Mouse (Mus musculus) spleen, adult 2 months (tissue): ENCODE results near the gene Txnrd2. TPM values are rescaled to one million over a fixed set of nuclear protein-coding genes. Genes with fewer than 3 reads are reported as not detected.

ENCODE experiments used
- DNase-seq, 2 experiments: peaks; one replicate each; pipeline versions ENCODE4 v3.0.0 to v3.0.0-alpha.2; 2012 to 2021; ENCODE audit warnings: low spot score in 2 of 2, low read depth in 1 of 2
- H3K27ac ChIP-seq: fragments of 200-500 bp; 2 replicates; pipeline ENCODE4 v1.5.1; 2012; ENCODE audit warnings: low read length, inconsistent platforms; ENCODE audit not compliant: insufficient read depth
- H3K27me3 ChIP-seq: fragments of 200-500 bp; 2 replicates; pipeline ENCODE4 v1.6.1; 2012; ENCODE audit warnings: mild to moderate bottlenecking, moderate library complexity, low read length, inconsistent platforms; ENCODE audit not compliant: control insufficient read depth, insufficient read depth
- H3K36me3 ChIP-seq: fragments of 200-500 bp; 2 replicates; pipeline ENCODE4 v1.6.1; 2012; ENCODE audit warnings: mild to moderate bottlenecking, low read length, inconsistent platforms; ENCODE audit not compliant: control insufficient read depth, insufficient read depth
- H3K4me1 ChIP-seq: fragments of 200-500 bp; 2 replicates; pipeline ENCODE4 v1.6.1; 2011; ENCODE audit warnings: inconsistent platforms; ENCODE audit not compliant: control insufficient read depth, insufficient read depth, insufficient read length
- H3K4me3 ChIP-seq: fragments of 200-500 bp; 2 replicates; pipeline ENCODE4 v1.5.1; 2011; ENCODE audit warnings: mild to moderate bottlenecking, inconsistent platforms; ENCODE audit not compliant: insufficient read depth, insufficient read length; ENCODE audit errors: extremely low read depth
- CTCF ChIP-seq: fragments of 200-500 bp; IDR thresholded peaks from 2 replicates; pipeline ENCODE4 v1.5.1; 2011; ENCODE audit warnings: mild to moderate bottlenecking, inconsistent platforms; ENCODE audit not compliant: insufficient read depth, insufficient read length, insufficient replicate concordance; ENCODE audit errors: extremely low read depth
- POLR2A ChIP-seq: fragments of 200-500 bp; IDR thresholded peaks from 2 replicates; pipeline ENCODE4 v1.6.1; 2011; ENCODE audit warnings: low read depth, low read length, inconsistent platforms
- WGBS: fragments of 180-500 bp; shearing (Covaris S2); methylation state at CpG from one replicate; pipeline ENCODE4 v1.1.7; 2018; 5-methylcytosine and 5-hydroxymethylcytosine counted together
- polyA plus RNA-seq: library from polyadenylated mRNA; depleted of rRNA; stranded (reverse); fragments of >200 nt; gene quantifications from 2 replicates; pipeline ENCODE4 v1.2.3, GENCODE M21; 2012

Gene Txnrd2
- polyA plus RNA-seq, 1 experiment, result 29.0 TPM

GRCm38 (mm10) chr16:18482431-18482830 is 56.2 kb downstream of the Txnrd2 start:
- 96% methylated on average over 3 of the region's 3 CpGs for WGBS
- H3K4me1 ChIP-seq, result no peaks in the 10 kb centered on the region

GRCm38 (mm10) chr16:18483839-18484238 is 57.7 kb downstream of the Txnrd2 start:
- DNase-seq, result no peak
- Histone ChIP-seq H3K4me3 (no peak overlapping the region), H3K36me3 (no peaks in the 10 kb centered on the region; the same call in 1 of the 2 replicates), H3K4me1 (no peaks in the 10 kb centered on the region), H3K27ac (no peak overlapping the region), H3K27me3 (no peaks in the 10 kb centered on the region)
- 90% methylated on average over 5 of the region's 5 CpGs for WGBS
- TF ChIP-seq CTCF, result no peak
- no peak for TF ChIP-seq POLR2A

More at GRCm38 (mm10) chr16:18482431-18482830, 56.2 kb downstream of the Txnrd2 start:
- no peak for DNase-seq
- no peak overlapping the region for H3K27ac ChIP-seq
- no peaks in the 10 kb centered on the region for H3K27me3 ChIP-seq
- TF ChIP-seq CTCF, result no peak
- no peak for TF ChIP-seq POLR2A
- H3K36me3 ChIP-seq, result peaks cover 3% of the 10 kb centered on the region
- H3K4me3 ChIP-seq, result no peak overlapping the region

GRCm38 (mm10) chr16:18484386-18484785 is 58.2 kb downstream of the Txnrd2 start:
- no peak overlapping the region for H3K27ac ChIP-seq
- H3K4me1 ChIP-seq, result no peaks in the 10 kb centered on the region
- WGBS, result 85% methylated on average over 4 of the region's 4 CpGs
- no peaks in the 10 kb centered on the region; the same call in 1 of the 2 replicates for H3K36me3 ChIP-seq
- TF ChIP-seq POLR2A, result no peak
- no peak for TF ChIP-seq CTCF
- no peaks in the 10 kb centered on the region for H3K27me3 ChIP-seq
- DNase-seq, result no peak
- no peak overlapping the region for H3K4me3 ChIP-seq

- H3K4me1 ChIP-seq, result no peaks in the 10 kb centered on the region
- no peak for DNase-seq
- no peak for TF ChIP-seq CTCF
- TF ChIP-seq POLR2A, result no peak
- no peak overlapping the region for H3K4me3 ChIP-seq
- 93% methylated on average over 5 of the region's 5 CpGs for WGBS
- H3K36me3 ChIP-seq, result no peaks in the 10 kb centered on the region; the same call in 1 of the 2 replicates
- H3K27me3 ChIP-seq, result no peaks in the 10 kb centered on the region
- no peak overlapping the region for H3K27ac ChIP-seq
Observed at GRCm38 (mm10) chr16:18484794-18485435, 58.7 kb downstream of the Txnrd2 start.

GRCm38 (mm10) chr16:18486126-18486525 is 59.9 kb downstream of the Txnrd2 start:
- no peak for DNase-seq
- Histone ChIP-seq H3K36me3 (no peaks in the 10 kb centered on the region; the same call in 1 of the 2 replicates), H3K27me3 (no peaks in the 10 kb centered on the region), H3K4me3 (no peak overlapping the region), H3K27ac (no peak overlapping the region), H3K4me1 (no peaks in the 10 kb centered on the region)
- WGBS, result 94% methylated on average over 2 of the region's 2 CpGs
- TF ChIP-seq POLR2A (no peak), CTCF (no peak)

- WGBS, result 99% methylated on average over 3 of the region's 3 CpGs
- TF ChIP-seq POLR2A, result no peak
- no peak for TF ChIP-seq CTCF
Observed at GRCm38 (mm10) chr16:18490281-18490680, 64.1 kb downstream of the Txnrd2 start.

GRCm38 (mm10) chr16:18490894-18491293 is 64.7 kb downstream of the Txnrd2 start:
- no peak for DNase-seq
- no peaks in the 10 kb centered on the region for H3K27me3 ChIP-seq
- H3K4me3 ChIP-seq, result no peak overlapping the region
- TF ChIP-seq POLR2A (no peak), CTCF (no peak)
- no peaks in the 10 kb centered on the region for H3K4me1 ChIP-seq
- 56% methylated on average over 1 of the region's 1 CpGs for WGBS
- no peak overlapping the region for H3K27ac ChIP-seq
- no peaks in the 10 kb centered on the region; the same call in 1 of the 2 replicates for H3K36me3 ChIP-seq

More at GRCm38 (mm10) chr16:18490281-18490680, 64.1 kb downstream of the Txnrd2 start:
- Histone ChIP-seq H3K27ac (no peak overlapping the region), H3K4me3 (no peak overlapping the region), H3K36me3 (no peaks in the 10 kb centered on the region; the same call in 1 of the 2 replicates), H3K4me1 (no peaks in the 10 kb centered on the region), H3K27me3 (no peaks in the 10 kb centered on the region)
- no peak for DNase-seq
